Comparison of ENCODE assay signal across 18 mouse cellular contexts in the genomic region with DNA sequence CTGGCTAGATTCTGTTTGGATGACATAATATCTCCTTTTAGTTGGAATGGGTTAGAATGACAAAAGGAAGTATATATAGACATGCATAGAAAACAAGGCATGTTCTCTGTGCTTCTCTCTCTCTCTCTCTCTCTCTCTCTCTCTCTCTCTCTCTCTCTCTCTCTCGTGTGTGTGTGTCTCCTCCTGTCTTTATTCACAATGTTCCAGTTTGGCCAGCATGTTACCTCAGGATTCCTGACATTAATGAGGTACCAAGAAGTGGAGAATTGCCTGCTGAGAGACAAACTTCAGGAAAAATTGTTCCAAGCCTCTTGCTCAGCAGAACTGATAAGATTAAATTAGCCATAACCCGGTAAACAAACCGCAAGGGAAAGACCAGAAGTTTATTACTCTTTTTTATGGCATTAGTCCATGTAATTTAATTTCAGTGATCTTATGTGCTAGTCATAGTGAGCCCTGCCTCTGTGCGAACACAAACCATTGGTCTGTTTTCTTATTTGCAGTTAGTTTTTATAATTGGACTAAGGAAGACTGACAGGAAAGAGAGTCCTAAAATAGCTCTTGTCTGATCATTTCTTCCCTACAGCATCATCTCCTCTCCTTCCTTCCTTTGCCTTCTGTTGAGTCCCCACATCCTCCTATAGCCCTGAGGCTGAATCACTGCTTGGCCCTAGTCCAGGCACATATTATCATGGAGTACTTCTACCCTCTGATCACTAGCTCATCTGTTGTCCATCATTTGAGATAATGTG.
DNase-seq lines count a peak whose midpoint lies in the region; ATAC-seq lines count a peak whose summit lies in the region.
"Had no signal": no experiment of that assay in that cellular context is flagged by ENCODE, and none has a peak within 500 bp of the region (broad histone marks: within the 10 kb centered on the region; RNA-seq: fewer than 3 reads in every experiment).

No protein-coding gene starts in this region.

- WGBS in embryonic facial prominence, embryonic 14.5 days = 55% methylated on average over 4 of the region's 4 CpGs
- WGBS in embryonic facial prominence, embryonic 10.5 days = 80% methylated on average over 4 of the region's 4 CpGs

- ATAC-seq in embryonic facial prominence, embryonic 14.5 days (ENCODE audit: low read depth) = no peak
- ATAC-seq: hindbrain, embryonic 16.5 days had no signal

- peak; percentile 37 for DNase-seq in embryonic facial prominence, embryonic 14.5 days (ENCODE audit: low spot score)
- DNase-seq in embryonic facial prominence, embryonic 10.5 days (ENCODE audit: low spot score) = no peak
- peak; percentile 13 for DNase-seq in kidney, postnatal 10 days
- no peak for DNase-seq in kidney, adult 9 months
- DNase-seq in right cerebral cortex, adult 2 months (ENCODE audit: low spot score in 2 of 2) = peak; percentile 2 to 7
- DNase-seq in right cerebral cortex, postnatal 25 days = no peak
- DNase-seq in ovary, adult 18-20 months (ENCODE audit: low spot score) = no peak
- DNase-seq in urinary bladder, adult 18-20 months (ENCODE audit: low spot score in 2 of 2) = no peak
- DNase-seq: adrenal gland, adult 8-10 months; cerebellum, postnatal 25 days; gastrocnemius, postnatal 14 days; thymus, postnatal 4 days had no signal

- no peaks in the 10 kb centered on the region for H3K4me1 ChIP-seq in embryonic facial prominence, embryonic 14.5 days (ENCODE audit: control insufficient read depth, insufficient read depth, low read length)
- no peaks in the 10 kb centered on the region for H3K4me1 ChIP-seq in embryonic facial prominence, embryonic 10.5 days
- H3K4me1 ChIP-seq: forebrain, embryonic 12.5 days had no signal

- no peaks in the 10 kb centered on the region for H3K36me3 ChIP-seq in embryonic facial prominence, embryonic 14.5 days (ENCODE audit: control insufficient read depth, insufficient read depth, low read length)
- H3K36me3 ChIP-seq in embryonic facial prominence, embryonic 10.5 days (replicated peaks) = no peaks in the 10 kb centered on the region
- H3K36me3 ChIP-seq: embryonic facial prominence, embryonic 13.5 days; forebrain, embryonic 12.5 days had no signal

- H3K4me3 ChIP-seq in embryonic facial prominence, embryonic 14.5 days (ENCODE audit: low read depth, low read length) = no peak overlapping the region
- no peak overlapping the region for H3K4me3 ChIP-seq in embryonic facial prominence, embryonic 10.5 days
- H3K4me3 ChIP-seq: embryonic facial prominence, embryonic 13.5 days; forebrain, embryonic 12.5 days; layer of hippocampus, adult 2 months had no signal

- H3K9me3 ChIP-seq in embryonic facial prominence, embryonic 14.5 days (ENCODE audit: control insufficient read depth, low read length) = no peaks in the 10 kb centered on the region
- H3K9me3 ChIP-seq in embryonic facial prominence, embryonic 10.5 days = no peaks in the 10 kb centered on the region
- H3K9me3 ChIP-seq: embryonic facial prominence, embryonic 13.5 days; forebrain, embryonic 12.5 days had no signal

- H3K27me3 ChIP-seq in embryonic facial prominence, embryonic 14.5 days (replicated peaks; ENCODE audit: control insufficient read depth, insufficient read depth, low read length) = no peaks in the 10 kb centered on the region; the same call in 1 of the 2 replicates
- H3K27me3 ChIP-seq in embryonic facial prominence, embryonic 10.5 days (replicated peaks; ENCODE audit: low read depth, poor library complexity, severe bottlenecking) = no peaks in the 10 kb centered on the region
- H3K27me3 ChIP-seq: forebrain, embryonic 12.5 days had no signal

- no peak overlapping the region for H3K27ac ChIP-seq in embryonic facial prominence, embryonic 14.5 days (replicated peaks; ENCODE audit: low read depth, low read length)
- H3K27ac ChIP-seq in embryonic facial prominence, embryonic 10.5 days (replicated peaks) = no peak overlapping the region
- H3K27ac ChIP-seq: embryonic facial prominence, embryonic 13.5 days; forebrain, embryonic 12.5 days; layer of hippocampus, adult 2 months; stomach, postnatal 0 days had no signal

- H3K9ac ChIP-seq in embryonic facial prominence, embryonic 14.5 days (ENCODE audit: low read depth, low read length) = no peak overlapping the region
- H3K9ac ChIP-seq: embryonic facial prominence, embryonic 13.5 days; forebrain, embryonic 12.5 days had no signal

- no peak overlapping the region for H3K4me2 ChIP-seq in embryonic facial prominence, embryonic 14.5 days (ENCODE audit: low read depth, low read length)
- H3K4me2 ChIP-seq: embryonic facial prominence, embryonic 13.5 days; forebrain, embryonic 12.5 days; midbrain, embryonic 11.5 days had no signal

Comparison
In these comparisons a context has a peak if more than half of its experiments do, and no peak if none do; other contexts are left out.
1. DNase-seq: peak in embryonic facial prominence, embryonic 14.5 days (single experiment), kidney, postnatal 10 days (single experiment) and right cerebral cortex, adult 2 months (2 of 2); none in embryonic facial prominence, embryonic 10.5 days (single experiment), kidney, adult 9 months (single experiment), right cerebral cortex, postnatal 25 days (single experiment), ovary, adult 18-20 months (single experiment) and urinary bladder, adult 18-20 months (0 of 2).